Mouse (Mus musculus) urinary bladder, postnatal 10 days (tissue): ENCODE results near the gene Hs6st3.

Source experiments
- DNase-seq: peaks from one replicate; pipeline ENCODE4 v3.0.0; 2022; ENCODE audit warnings: low spot score

Gene Hs6st3

GRCm38 (mm10) chr14:119798561-119798960 is 660.4 kb downstream of the Hs6st3 start:
- DNase-seq = no peak

- DNase-seq = no peak
Measured at GRCm38 (mm10) chr14:119800856-119801255, 662.7 kb downstream of the Hs6st3 start.

GRCm38 (mm10) chr14:119813898-119814297 is 675.8 kb downstream of the Hs6st3 start:
- no peak for DNase-seq

GRCm38 (mm10) chr14:119815616-119816015 is 677.5 kb downstream of the Hs6st3 start:
- DNase-seq = no peak

GRCm38 (mm10) chr14:119820562-119820961 is 682.4 kb downstream of the Hs6st3 start:
- DNase-seq = no peak

GRCm38 (mm10) chr14:119831165-119832011 is 693.2 kb downstream of the Hs6st3 start:
- no peak for DNase-seq

- no peak for DNase-seq
Measured at GRCm38 (mm10) chr14:119832012-119832325, 693.8 kb downstream of the Hs6st3 start.

- no peak for DNase-seq
Measured at GRCm38 (mm10) chr14:119832940-119833339, 694.8 kb downstream of the Hs6st3 start.

GRCm38 (mm10) chr14:119834008-119834700 is 696.0 kb downstream of the Hs6st3 start:
- no peak for DNase-seq

- no peak for DNase-seq
Measured at GRCm38 (mm10) chr14:119836051-119836450, 697.9 kb downstream of the Hs6st3 start.

- DNase-seq = no peak
Measured at GRCm38 (mm10) chr14:119847540-119847939, 709.4 kb downstream of the Hs6st3 start.

GRCm38 (mm10) chr14:119848759-119849298 is 710.7 kb downstream of the Hs6st3 start:
- DNase-seq = no peak

- DNase-seq = no peak
Measured at GRCm38 (mm10) chr14:119849338-119849737, 711.2 kb downstream of the Hs6st3 start.

- DNase-seq = no peak
Measured at GRCm38 (mm10) chr14:119852139-119852538, 714.0 kb downstream of the Hs6st3 start.

- no peak for DNase-seq
Measured at GRCm38 (mm10) chr14:119857338-119858291, 719.5 kb downstream of the Hs6st3 start.

- no peak for DNase-seq
Measured at GRCm38 (mm10) chr14:119873617-119874016, 735.5 kb downstream of the Hs6st3 start.

- no peak for DNase-seq
Measured at GRCm38 (mm10) chr14:119892922-119893321, 754.8 kb downstream of the Hs6st3 start.

- no peak for DNase-seq
Measured at GRCm38 (mm10) chr14:119895097-119895496, 757.0 kb downstream of the Hs6st3 start.

- no peak for DNase-seq
Measured at GRCm38 (mm10) chr14:119895765-119896465, 757.8 kb downstream of the Hs6st3 start.

- DNase-seq = no peak
Measured at GRCm38 (mm10) chr14:119902486-119902885, 764.3 kb downstream of the Hs6st3 start.

- DNase-seq = no peak
Measured at GRCm38 (mm10) chr14:119908032-119908675, 770.0 kb downstream of the Hs6st3 start.
